Mouse (Mus musculus) heart, postnatal 4 days (tissue): Measurements from ENCODE around the gene Pet100. TPM values are rescaled to one million over a fixed set of nuclear protein-coding genes. Genes with fewer than 3 reads are reported as not detected.
A peak's percentile ranks its signal among the peaks of the same experiment; 100 is the strongest.
"Not testable (repeated sequence)": the region's sequence is repeated elsewhere in the genome, so short reads cannot be mapped to it uniquely, and the experiment has no call there.

Experiments
- DNase-seq: peaks from one replicate; pipeline ENCODE4 v3.0.0; 2021
- total RNA-seq, 2 experiments: library from RNA; stranded (reverse); gene quantifications; 2 replicates each; pipeline ENCODE4 v1.2.3; 2021

Gene Pet100
- 10 to 100 TPM; 72.5 to 77.7 TPM for total RNA-seq

GRCm38 (mm10) chr8:3621199-3621970 is at the start of gene Pet100, which contains the start of gene Xab2:
Gene Pet100 (plus strand): TSS chr8:3621548.
Gene Xab2 (minus strand): TSS chr8:3621316.
- peak; percentile 99 for DNase-seq

- DNase-seq, result no peak
These were observed 46.8 kb upstream of the Pet100 start for GRCm38 (mm10) chr8:3574546-3574945.

GRCm38 (mm10) chr8:3576211-3576960 is 45.0 kb upstream of the Pet100 start:
- DNase-seq, result no peak

- no peak for DNase-seq
These were observed 41.7 kb upstream of the Pet100 start for GRCm38 (mm10) chr8:3579390-3580364.

- not testable (repeated sequence) for DNase-seq
These were observed 39.4 kb upstream of the Pet100 start for GRCm38 (mm10) chr8:3581961-3582360.

- no peak for DNase-seq
These were observed 34.9 kb upstream of the Pet100 start for GRCm38 (mm10) chr8:3586452-3586851.

- DNase-seq, result no peak
These were observed 34.4 kb upstream of the Pet100 start, which contains the start of gene Camsap3 for GRCm38 (mm10) chr8:3586993-3587390. Gene Camsap3 (plus strand): TSS chr8:3587293.

GRCm38 (mm10) chr8:3587391-3588257 is 33.7 kb upstream of the Pet100 start:
- DNase-seq, result peak; percentile 30

GRCm38 (mm10) chr8:3588258-3588633 is 33.1 kb upstream of the Pet100 start:
- DNase-seq, result no peak

GRCm38 (mm10) chr8:3593470-3593869 is 27.9 kb upstream of the Pet100 start:
- no peak for DNase-seq

GRCm38 (mm10) chr8:3594466-3594865 is 26.9 kb upstream of the Pet100 start:
- no peak for DNase-seq

- no peak for DNase-seq
These were observed 23.3 kb upstream of the Pet100 start for GRCm38 (mm10) chr8:3598054-3598453.

GRCm38 (mm10) chr8:3599219-3599618 is 22.1 kb upstream of the Pet100 start:
- no peak for DNase-seq

GRCm38 (mm10) chr8:3600401-3600800 is 20.9 kb upstream of the Pet100 start:
- peak; percentile 74 for DNase-seq

GRCm38 (mm10) chr8:3603439-3603838 is 17.9 kb upstream of the Pet100 start:
- no peak for DNase-seq

GRCm38 (mm10) chr8:3606593-3606992 is 14.8 kb upstream of the Pet100 start:
- DNase-seq, result peak; percentile 51

GRCm38 (mm10) chr8:3607822-3608221 is 13.5 kb upstream of the Pet100 start:
- DNase-seq, result no peak

- DNase-seq, result peak; percentile 26
These were observed 12.1 kb upstream of the Pet100 start for GRCm38 (mm10) chr8:3609046-3609815.

- no peak for DNase-seq
These were observed 11.6 kb upstream of the Pet100 start for GRCm38 (mm10) chr8:3609816-3610150.

GRCm38 (mm10) chr8:3622119-3622518 is 771 bp downstream of the Pet100 start:
- DNase-seq, result no peak

- DNase-seq, result no peak
These were observed 4.1 kb downstream of the Pet100 start, which contains the start of gene Pcp2 for GRCm38 (mm10) chr8:3625445-3625844. Gene Pcp2 (minus strand): TSS chr8:3625545.
